Mouse (Mus musculus): ENCODE data around the gene Sesn1. TPM values are rescaled to one million over a fixed set of nuclear protein-coding genes. Genes with fewer than 3 reads are reported as not detected.

Sesn1 gene
- polyA plus RNA-seq, 1 experiment from 2014 or later, result 38.9 TPM

- no peaks in the 10 kb centered on the region for H3K36me3 ChIP-seq (ENCODE audit: insufficient read depth, low read length)
- no peak for ATAC-seq (ENCODE audit: low FRiP score, low TSS enrichment)
- no peak overlapping the region for H3K4me2 ChIP-seq (replicated peaks; ENCODE audit: low read depth, low read length)
- WGBS, result 93% methylated on average over 5 of the region's 5 CpGs
- H3K9ac ChIP-seq (replicated peaks; ENCODE audit: low read length), result no peak overlapping the region
- no peaks in the 10 kb centered on the region for H3K27me3 ChIP-seq (ENCODE audit: insufficient read depth, low read length)
- no peak overlapping the region for H3K27ac ChIP-seq (ENCODE audit: low read length)
- H3K9me3 ChIP-seq (ENCODE audit: low read length), result no peaks in the 10 kb centered on the region; the same call in 1 of the 2 replicates
- no peaks in the 10 kb centered on the region for H3K4me1 ChIP-seq (ENCODE audit: insufficient read depth, low read length)
- H3K4me3 ChIP-seq (ENCODE audit: low read length), result no peak overlapping the region
These were observed 143.8 kb downstream of the Sesn1 start for GRCm38 (mm10) chr10:41953528-41953864.

DNA sequence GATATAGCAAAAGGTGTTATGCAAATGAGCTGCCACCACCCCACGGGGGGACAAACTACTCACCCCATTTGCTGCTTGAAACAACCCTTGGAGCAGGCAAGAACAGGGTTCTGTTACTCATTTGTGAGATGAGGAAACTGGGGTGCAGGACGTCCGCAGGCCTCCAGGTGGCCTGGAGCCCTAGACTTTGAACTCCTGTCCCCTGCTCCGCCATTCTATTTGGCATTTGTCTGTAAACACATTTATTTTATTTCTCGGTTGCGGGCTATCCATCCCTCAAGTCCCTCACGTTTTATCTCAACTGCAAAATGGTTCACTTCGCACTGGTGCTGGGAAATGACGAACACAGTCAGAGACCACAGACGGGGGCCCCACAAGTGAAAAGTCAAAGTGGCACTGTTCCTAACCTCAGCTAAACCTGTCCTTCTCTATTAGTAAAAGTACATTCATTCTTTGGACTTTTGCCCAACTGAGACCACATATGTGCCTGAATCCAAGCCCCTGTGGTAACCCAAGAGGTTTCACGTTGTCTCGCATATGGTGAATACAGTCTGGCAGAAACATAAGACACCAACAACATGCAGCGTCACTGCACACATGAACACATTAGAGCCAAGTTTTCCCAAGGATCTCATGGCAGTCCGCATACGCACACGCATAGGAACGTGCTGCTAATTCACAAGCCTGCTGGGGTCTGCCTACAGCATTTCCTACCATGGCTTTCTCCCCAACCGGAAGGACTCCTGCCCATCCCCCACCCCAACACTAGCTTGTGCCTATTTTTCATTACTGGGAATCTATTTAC lies 147.9 kb downstream of the Sesn1 start:
- Histone ChIP-seq H3K36me3 (ENCODE audit: insufficient read depth, low read length) (no peaks in the 10 kb centered on the region), H3K4me2 (replicated peaks; ENCODE audit: low read depth, low read length) (no peak overlapping the region), H3K9me3 (ENCODE audit: low read length) (no peaks in the 10 kb centered on the region), H3K4me3 (ENCODE audit: low read length) (no peak overlapping the region), H3K27ac (ENCODE audit: low read length) (no peak overlapping the region), H3K4me1 (ENCODE audit: insufficient read depth, low read length) (no peaks in the 10 kb centered on the region), H3K9ac (replicated peaks; ENCODE audit: low read length) (no peak overlapping the region), H3K27me3 (ENCODE audit: insufficient read depth, low read length) (no peaks in the 10 kb centered on the region)
- no peak for ATAC-seq (ENCODE audit: low FRiP score, low TSS enrichment)
- WGBS, result 90% methylated on average over 18 of the region's 18 CpGs

Other genes starting within 250 kb of the Sesn1 start
- 0.36 and 0.40 TPM in 2 replicates for gene Ccdc162, start 93.3 kb upstream of the Sesn1 start, polyA plus RNA-seq (2015; fragmentation: Nextera tagmentation; extraction: Ambion mirVana)
- gene Cep57l1, start 64 bp upstream of the Sesn1 start, polyA plus RNA-seq (2015; fragmentation: Nextera tagmentation; extraction: Ambion mirVana), result 24.2 and 25.3 TPM in 2 replicates
- 1.4 and 1.8 TPM in 2 replicates for gene Armc2, start 208.5 kb downstream of the Sesn1 start, polyA plus RNA-seq (2015; fragmentation: Nextera tagmentation; extraction: Ambion mirVana)

Data from kidney, embryonic 16.5 days (tissue).